Mouse (Mus musculus) heart, adult 2 months (tissue): Measurements from ENCODE around the gene Chrm1.

Source experiments
- CTCF ChIP-seq: fragments of 200-600 bp; IDR thresholded peaks from 2 replicates; pipeline ENCODE4 v1.8.1; 2022; ENCODE audit warnings: antibody characterized with exemption, mild to moderate bottlenecking, moderate library complexity
- POLR2A ChIP-seq: fragments of 200-500 bp; IDR thresholded peaks from 2 replicates; pipeline ENCODE4 v1.6.1; 2011; ENCODE audit warnings: mild to moderate bottlenecking, low read depth, low read length, control low read depth; ENCODE audit not compliant: insufficient read depth

DNA sequence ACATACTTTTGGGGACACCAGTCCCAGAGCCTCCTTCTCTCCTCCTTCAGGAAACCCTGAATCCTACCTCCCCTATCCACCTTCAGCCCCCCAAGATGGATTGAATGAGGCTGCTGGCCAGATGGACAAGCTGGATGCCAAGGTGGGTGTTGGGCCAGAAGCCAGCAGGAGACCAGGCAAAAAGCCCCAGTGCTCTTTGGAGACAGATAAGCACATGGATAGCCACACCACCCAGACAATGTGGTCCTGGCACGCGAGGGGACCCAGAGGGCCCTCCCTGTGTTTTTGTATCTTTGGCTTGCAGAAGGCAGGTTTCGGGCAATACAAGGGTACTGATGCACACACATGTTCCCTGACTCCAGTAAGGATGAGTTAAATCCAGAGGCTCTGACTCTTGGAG, 1.3 kb downstream of the Chrm1 start:
- no peak for TF ChIP-seq CTCF
- no peak for TF ChIP-seq POLR2A
